Mouse (Mus musculus) gastrocnemius, postnatal 4 days (tissue): ENCODE measurements around the gene Tmem53. TPM values are rescaled to one million over a fixed set of nuclear protein-coding genes. Genes with fewer than 3 reads are reported as not detected.
"Not testable (repeated sequence)": the region's sequence is repeated elsewhere in the genome, so short reads cannot be mapped to it uniquely, and the experiment has no call there.

ENCODE experiments used
- DNase-seq, 2 experiments: peaks; one replicate each; pipeline ENCODE4 v3.0.0; 2021 to 2022; ENCODE audit warnings: low spot score in 2 of 2, mixed read lengths in 2 of 2
- total RNA-seq, 2 experiments: library from RNA; stranded (reverse); gene quantifications; 2 replicates each; pipeline ENCODE4 v1.2.3; 2021

Tmem53 gene
- total RNA-seq, 2 experiments from 2014 or later: 11.5 to 13.8 TPM

DNA sequence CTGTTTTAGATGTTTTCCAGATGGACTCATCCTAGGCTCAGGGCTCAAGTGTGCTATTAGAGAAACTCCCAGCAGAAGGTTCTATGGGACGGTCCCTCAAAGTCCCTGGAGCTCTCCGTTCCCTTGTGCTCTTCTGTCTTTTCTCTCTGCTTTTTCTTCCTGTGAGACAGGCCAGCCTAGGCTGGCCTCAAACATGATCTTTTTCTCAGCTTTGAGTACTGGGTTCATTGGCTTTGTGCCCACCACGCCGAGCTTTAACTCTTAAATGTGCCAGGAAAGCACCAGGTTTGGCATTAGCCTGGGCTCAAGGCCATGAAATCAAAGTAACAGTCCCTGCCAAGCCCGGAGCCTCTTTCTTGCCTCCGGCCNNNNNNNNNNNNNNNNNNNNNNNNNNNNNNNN is 10.9 kb upstream of the Tmem53 start:
- no peak for DNase-seq

DNA sequence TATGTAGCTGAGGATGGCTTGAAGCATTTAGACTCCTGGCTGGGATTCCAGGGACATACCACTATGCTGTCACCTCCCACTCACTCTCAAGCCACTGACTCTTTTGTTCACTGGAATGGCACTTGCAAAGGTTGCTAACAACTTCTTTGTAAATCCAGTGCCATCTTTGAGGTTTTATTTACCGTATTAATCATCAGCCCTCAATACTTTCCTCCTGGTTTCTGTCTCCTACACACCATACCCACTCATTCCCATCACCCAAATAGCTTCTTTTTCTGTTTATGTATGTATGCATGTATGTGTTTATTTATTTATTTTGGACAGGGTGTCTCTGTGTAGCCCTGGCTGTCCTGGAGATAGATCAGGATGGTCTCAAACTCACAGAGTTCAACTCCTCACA is 769 bp upstream of the Tmem53 start:
- no peak for DNase-seq

DNA sequence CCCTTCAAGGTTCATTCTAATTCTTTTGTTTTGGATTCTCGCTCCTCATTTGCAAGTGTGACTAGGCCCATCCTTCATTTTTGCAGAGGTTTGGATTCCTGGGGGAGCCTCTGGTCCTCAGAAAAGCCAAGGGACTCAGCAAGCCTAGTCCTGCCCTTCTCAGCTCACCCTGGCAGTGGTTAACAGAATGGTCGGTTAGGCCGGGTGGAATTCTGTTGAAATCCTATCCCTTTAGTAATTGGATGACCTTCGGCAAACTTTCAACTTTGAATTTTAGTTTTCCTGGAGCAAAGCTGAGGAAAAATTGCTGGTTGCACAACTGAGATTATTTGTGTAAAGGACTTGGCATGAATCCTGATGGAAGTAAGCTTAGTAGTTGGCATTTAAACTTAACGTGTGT is 600 bp downstream of the Tmem53 start:
- peak in 1 of 2 experiments; percentile 28 for DNase-seq

DNA sequence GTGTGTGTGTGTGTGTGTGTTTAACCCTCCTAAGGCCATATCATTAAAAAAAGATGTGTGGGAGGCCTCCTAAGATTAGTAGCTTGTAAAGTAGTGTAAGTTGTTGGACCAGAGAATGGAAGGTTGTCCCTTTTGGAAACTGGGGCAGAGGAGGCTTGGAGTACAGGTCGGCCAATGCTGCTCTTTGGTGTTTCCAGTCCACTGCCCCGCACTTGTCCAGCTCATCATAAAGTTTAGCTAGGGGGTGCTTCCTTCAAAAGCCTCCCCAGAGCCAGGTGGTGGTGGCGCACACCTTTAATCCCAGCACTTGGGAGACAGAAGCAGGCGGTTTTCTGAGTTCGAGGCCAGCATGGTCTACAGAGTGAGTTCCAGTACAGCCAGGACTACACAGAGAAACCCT is 1.0 kb downstream of the Tmem53 start:
- DNase-seq: no peak

DNA sequence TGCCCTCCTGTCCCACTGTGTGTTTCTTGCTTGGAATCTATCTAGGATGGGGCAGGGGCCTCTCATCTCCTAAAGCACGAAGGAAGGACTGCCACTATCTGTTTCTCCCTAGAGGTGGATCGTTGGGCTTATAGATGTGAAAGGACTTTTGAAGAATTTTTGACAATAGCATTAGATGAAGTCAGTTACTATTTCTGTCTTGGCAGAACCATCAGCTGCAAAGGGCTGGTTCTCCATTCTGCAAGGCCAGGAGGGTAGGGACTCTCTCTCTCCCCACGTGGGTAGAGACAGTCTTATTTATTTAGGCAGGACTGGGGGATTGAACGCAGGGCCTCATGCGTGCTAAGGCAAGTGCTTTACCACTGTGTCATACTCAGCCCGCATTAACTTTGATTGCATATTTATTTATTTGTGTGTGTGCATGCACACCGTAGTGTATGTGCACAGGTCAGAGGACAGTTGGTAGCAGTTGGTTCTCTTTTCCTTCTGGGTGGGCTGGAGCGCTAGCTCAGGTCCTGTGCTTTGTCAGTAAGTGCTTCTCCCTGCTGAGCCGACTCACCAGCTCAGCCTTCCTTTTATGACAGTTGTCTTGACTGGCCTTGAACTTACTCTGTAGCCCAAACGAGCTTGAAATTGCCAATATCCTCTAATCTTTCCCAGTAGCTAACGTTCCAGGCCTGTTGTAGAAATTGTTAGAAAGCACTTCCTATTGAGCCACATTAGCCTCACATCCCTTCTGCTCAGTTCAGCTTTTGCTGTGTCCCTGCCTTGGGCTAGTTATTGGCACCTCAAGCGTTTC is 1.7 kb downstream of the Tmem53 start:
- no peak for DNase-seq

DNA sequence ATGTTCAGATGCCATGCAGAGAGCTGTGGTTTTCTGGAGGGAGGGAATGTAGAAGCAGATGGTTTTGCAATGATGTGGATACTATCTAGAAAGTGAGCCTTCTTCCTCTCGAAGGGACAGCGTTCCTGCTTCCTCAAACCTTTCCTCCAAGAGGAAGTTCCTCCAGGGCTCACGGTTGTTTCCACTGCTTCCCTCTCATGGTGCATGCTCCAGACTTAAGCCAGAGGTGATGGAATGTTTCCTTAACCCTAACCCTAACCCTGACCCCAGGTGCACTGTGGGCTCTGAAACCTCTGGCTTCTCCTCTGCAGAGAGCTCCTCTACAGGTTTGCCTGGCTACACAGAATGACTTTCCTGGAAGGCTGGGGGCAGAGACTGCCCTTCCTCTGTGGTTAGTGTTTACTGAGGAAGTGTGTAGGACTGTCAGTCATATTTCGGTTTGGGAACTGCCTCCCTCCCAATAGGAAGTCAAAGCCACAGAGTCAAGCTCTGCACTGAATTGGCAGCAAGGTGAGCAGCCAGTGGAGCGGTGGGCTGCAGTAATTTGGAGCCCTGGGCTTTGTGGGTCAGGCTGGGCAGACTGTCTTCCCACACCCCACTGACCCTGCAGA is 2.4 kb downstream of the Tmem53 start:
- no peak for DNase-seq

GRCm38 (mm10) chr4:117254672-117255071 is 2.9 kb downstream of the Tmem53 start:
- no peak for DNase-seq

DNA sequence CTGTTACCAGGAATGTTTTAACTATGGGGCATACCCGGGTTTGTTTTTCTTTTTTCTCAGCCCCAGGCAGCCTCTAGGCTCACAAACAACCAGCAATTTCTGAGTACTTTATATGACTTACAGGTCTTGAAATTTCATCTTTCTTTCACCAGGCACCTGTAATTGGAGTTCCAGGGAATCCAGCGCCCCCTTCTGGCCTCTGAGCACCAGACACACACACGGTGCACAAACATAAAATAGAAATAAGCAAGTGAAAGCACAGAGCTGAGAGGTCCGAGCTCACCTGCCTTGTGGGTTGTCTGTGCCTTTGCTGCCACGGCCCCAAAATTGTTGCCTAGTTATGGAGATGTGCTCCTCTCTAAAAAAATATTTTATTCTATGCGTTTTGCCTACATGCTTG is 8.2 kb downstream of the Tmem53 start:
- not testable (repeated sequence) for DNase-seq

DNA sequence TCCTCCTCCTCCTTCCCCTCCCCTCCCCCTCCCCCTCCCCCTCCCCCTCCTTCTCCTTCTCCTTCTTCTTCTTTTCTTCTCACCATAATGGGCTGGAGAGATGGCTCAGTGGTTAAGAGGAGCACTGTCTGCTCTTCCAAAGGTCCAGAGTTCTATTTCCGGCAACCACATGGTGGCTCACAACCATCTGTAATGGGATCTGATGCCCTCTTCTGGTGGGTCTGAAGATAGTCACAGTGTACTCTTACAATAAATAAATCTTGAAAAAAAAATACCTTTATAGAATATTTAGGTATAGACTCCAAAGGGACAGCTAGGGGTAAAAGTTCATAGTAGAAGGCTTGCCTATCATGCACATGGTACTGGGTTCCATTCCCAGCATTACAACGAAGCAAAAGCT is 9.5 kb downstream of the Tmem53 start:
- no peak for DNase-seq

DNA sequence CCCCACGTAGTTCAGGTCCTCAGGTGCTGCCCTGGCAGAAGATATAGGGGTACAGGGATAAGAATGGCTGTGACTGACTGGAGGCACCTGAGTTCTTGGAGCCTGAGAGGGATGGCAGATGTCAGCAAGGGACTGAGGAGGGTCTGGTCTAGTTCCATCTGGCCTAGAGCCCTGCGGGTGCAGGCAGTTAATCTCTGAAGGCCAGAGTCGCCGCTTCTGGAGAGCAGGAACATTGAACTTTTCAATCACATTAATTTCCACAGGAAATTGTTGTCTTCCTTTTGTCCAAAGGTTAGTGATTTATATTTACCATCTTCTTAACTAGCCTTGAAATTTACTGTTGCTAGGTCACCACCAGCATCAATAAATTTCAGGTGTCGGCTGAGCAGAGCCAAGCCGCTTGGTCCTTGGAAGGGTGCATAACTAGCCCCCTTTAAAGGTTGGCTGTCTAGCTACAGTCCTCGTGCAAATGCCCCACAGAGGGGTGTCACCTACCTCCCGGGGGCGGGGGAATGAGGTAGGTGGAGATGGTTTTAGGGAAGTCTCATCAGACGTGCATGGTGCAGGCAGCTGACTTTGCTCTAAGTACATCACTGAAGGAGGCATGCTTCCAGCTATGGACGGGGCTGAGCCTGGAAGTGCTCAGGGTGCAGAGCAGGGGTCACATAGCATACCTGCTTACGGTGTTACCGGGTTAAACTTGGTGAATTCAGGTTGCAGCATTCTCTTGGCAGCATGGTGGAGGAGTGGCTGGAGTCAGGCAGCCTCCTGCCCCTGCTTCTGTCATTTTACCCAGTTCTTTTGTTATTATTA is 10.6 kb downstream of the Tmem53 start:
- no peak for DNase-seq

- DNase-seq: no peak
Observed at GRCm38 (mm10) chr4:117262987-117263386, 11.2 kb downstream of the Tmem53 start.

- DNase-seq: peak; percentile 64 to 76
Observed at GRCm38 (mm10) chr4:117267284-117267683, 15.5 kb downstream of the Tmem53 start.

DNA sequence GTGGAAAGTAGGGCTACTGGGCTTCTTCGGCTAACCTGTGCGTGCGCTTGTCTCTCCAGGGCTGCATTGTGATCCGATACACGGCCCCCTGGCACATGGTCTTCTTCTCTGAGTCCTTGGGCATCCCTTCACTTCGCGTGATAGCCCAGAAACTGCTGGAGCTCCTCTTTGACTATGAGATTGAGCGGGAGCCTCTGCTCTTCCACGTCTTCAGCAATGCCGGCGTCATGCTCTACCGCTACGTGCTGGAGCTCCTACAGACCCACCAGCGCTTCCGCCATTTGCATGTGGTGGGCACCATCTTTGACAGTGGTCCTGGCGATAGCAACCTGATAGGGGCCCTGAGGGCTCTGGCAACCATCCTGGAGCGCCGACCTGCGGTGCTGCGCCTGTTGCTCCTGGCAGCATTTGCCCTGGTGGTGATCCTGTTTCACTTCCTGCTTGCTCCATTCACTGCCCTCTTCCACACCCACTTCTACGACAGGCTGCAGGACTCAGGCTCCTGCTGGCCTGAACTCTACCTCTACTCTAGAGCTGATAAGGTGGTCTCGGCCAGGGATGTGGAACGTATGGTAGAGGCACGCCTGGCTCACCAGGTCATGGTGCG is 16.2 kb downstream of the Tmem53 start:
- DNase-seq: no peak

- peak; percentile 45 to 75 for DNase-seq
Observed at GRCm38 (mm10) chr4:117270278-117270677, 18.5 kb downstream of the Tmem53 start.

DNA sequence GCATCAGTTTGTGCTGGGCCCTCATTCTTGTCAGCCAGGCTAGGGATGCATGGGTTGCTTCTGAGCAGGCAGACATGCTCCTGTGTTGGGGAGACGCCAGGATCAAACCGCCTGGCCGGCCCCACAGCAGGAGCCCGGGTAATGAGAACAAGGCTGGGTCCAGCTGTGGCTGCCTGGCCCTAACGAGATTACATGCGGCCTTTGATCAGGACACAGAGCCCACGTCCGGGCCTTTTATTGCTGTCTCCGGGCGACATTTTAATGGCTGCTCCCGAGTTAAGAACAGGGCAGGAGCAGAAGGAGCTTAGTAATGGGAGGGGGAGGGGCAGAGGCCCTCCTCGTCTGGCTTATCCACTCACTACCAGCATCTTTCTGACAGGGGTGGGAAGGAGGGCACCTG is 20.7 kb downstream of the Tmem53 start:
- DNase-seq: no peak

DNA sequence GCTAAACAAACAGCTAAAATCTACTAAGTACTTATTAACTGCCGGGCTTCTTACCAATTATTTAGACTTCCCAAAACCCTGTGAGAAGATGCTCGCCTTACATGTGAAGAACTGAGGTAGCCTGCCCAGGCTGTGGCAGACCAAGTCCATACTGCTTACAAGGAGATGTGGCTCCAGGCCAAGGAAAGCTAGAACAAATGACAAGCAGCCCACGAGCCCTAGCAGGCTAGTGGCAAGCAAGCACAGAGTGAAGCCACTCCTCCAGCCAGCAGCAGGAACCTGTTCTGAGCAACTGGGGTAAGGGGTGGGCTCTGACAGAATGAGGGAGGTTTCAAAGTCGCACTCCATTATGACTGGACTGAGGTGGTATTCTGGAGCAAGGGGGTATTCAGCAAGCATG is 23.0 kb downstream of the Tmem53 start:
- no peak for DNase-seq

DNA sequence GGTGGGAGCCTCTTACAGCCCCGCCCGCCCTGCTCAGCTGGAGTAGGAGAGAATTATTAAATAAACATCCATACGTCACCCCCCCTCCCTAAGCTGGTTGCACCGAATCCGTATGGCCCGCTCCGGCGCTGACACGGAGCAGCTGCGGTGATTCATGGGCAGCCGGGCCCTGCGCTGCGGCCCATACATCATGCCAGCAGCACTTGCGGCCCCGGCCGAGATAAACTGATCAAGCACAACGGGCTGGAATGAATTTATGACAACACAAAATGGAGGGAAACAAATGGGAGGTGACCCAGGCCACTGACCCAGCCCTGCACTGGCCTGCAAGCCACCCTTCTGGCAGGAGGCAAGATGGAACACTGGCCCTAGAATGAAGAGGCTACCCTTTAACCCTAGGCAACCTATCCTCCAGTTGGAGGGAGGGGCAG is 24.5 kb downstream of the Tmem53 start:
- DNase-seq: no peak

- DNase-seq: no peak
Observed at GRCm38 (mm10) chr4:117277021-117277420, 25.3 kb downstream of the Tmem53 start.

GRCm38 (mm10) chr4:117277687-117278086 is 25.9 kb downstream of the Tmem53 start:
- DNase-seq: no peak

GRCm38 (mm10) chr4:117278381-117279252 is 26.9 kb downstream of the Tmem53 start:
- DNase-seq: no peak

- no peak for DNase-seq
Observed at GRCm38 (mm10) chr4:117279253-117279642, 27.5 kb downstream of the Tmem53 start.
